Mouse (Mus musculus) neural tube, embryonic 15.5 days (tissue): ENCODE data around the gene Dvl3. TPM values are rescaled to one million over a fixed set of nuclear protein-coding genes. Genes with fewer than 3 reads are reported as not detected.

Source experiments
- ATAC-seq: fragments of 200-750 bp; cut with Nextera tagmentation; 2 replicates; pipeline ENCODE4 v1.8.0; 2017; ENCODE audit warnings: mild to moderate bottlenecking, moderate TSS enrichment, moderate library complexity; ENCODE audit not compliant: low FRiP score
- H3K27ac ChIP-seq: fragments of 300-500 bp; sonication (generic); replicated peaks from 2 replicates; pipeline ENCODE4 v1.5.1; 2015; ENCODE audit warnings: mild to moderate bottlenecking, inconsistent platforms
- H3K27me3 ChIP-seq: fragments of 300-500 bp; sonication (generic); replicated peaks from 2 replicates; pipeline ENCODE4 v1.6.1; 2015; ENCODE audit warnings: inconsistent platforms
- H3K36me3 ChIP-seq: fragments of 300-500 bp; sonication (generic); 2 replicates; pipeline ENCODE4 v1.6.1; 2015; ENCODE audit warnings: inconsistent platforms
- H3K4me1 ChIP-seq: fragments of 300-500 bp; sonication (generic); 2 replicates; pipeline ENCODE4 v1.6.1; 2015; ENCODE audit warnings: inconsistent platforms
- H3K4me2 ChIP-seq: fragments of 300-500 bp; sonication (generic); 2 replicates; pipeline ENCODE4 v1.6.1; 2015; ENCODE audit warnings: inconsistent platforms, mild to moderate bottlenecking, moderate library complexity
- H3K4me3 ChIP-seq: fragments of 300-500 bp; sonication (generic); replicated peaks from 2 replicates; pipeline ENCODE4 v1.5.1; 2015; ENCODE audit warnings: mild to moderate bottlenecking, inconsistent platforms
- H3K9ac ChIP-seq: fragments of 300-500 bp; sonication (generic); replicated peaks from 2 replicates; pipeline ENCODE4 v1.6.1; 2015; ENCODE audit warnings: mild to moderate bottlenecking, inconsistent platforms
- H3K9me3 ChIP-seq: fragments of 300-500 bp; sonication (generic); replicated peaks from 2 replicates; pipeline ENCODE4 v1.6.1; 2016; ENCODE audit warnings: inconsistent platforms
- WGBS: fragments of 180-500 bp; shearing (Covaris S2); methylation state at CpG from one replicate; pipeline ENCODE4 v1.1.7; 2015; ENCODE audit warnings: mixed read lengths; 5-methylcytosine and 5-hydroxymethylcytosine counted together
- polyA plus RNA-seq: library from polyadenylated mRNA; unstranded; fragments of >200 nt; fragmentation: Nextera tagmentation; extraction: Ambion mirVana; gene quantifications from 2 replicates; pipeline ENCODE4 v1.2.1, GENCODE M21; 2015

Dvl3 gene
- polyA plus RNA-seq, 1 experiment from 2014 or later, result 32.2 TPM

GRCm38 (mm10) chr16:20534617-20535295 is 18.0 kb downstream of the Dvl3 start:
- no peak overlapping the region; the same call in 1 of the 2 replicates for H3K4me3 ChIP-seq

DNA sequence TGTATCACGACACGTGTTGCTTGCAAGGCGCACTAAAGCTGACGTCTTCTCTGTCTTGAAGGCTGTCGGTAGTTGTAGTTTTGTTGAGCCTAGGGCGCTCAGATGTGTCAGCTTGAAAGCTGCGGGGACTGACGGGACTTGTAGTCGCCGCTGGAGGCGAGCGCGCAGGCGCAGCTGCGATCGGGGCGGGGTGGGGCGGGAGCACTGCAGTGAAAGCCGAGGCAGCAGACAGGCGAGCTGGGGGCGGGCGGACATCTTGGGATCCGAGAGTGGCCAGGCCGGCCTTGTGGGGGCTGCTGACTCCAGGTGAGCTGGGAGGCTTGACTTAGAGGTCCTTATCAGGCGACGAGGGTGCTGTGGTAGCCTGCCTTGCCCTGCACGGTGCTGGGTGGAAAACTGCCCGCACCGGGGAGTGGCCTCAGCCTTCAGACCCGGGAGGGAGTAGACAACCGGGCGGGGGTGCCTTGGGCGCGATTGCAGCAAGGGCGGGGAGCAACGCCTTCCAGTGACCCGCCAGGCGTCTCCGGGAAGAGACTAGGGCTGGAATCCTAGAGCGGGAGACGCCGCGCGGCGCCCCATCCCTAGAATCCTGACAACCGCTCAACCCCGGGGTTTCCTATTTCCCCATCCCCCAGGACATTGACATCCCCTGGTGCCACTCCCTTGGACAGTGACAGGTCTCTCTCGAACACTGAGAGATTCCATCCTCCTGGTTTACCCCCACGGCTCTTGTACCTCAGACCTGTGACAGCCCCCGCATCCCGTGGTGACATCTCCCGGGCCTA is 18.7 kb downstream of the Dvl3 start, which contains the start of gene Ap2m1:
Gene Ap2m1 (plus strand): TSS at position 183 of the 785 bp plus-strand sequence.
- peaks cover 31% of the 10 kb centered on the region for H3K4me1 ChIP-seq
- peak; percentile 97 for ATAC-seq
- WGBS, result under 1% methylated on average over 52 of the region's 52 CpGs
- H3K9me3 ChIP-seq, result no peaks in the 10 kb centered on the region
- H3K4me2 ChIP-seq, result peak within 1 kb of the TSS; percentile 82
- H3K27me3 ChIP-seq, result no peaks in the 10 kb centered on the region
- peak within 1 kb of the TSS; percentile 93 for H3K4me3 ChIP-seq
- H3K27ac ChIP-seq, result peak within 1 kb of the TSS; percentile 89
- peak within 1 kb of the TSS; percentile 99 for H3K9ac ChIP-seq
- H3K36me3 ChIP-seq, result peaks cover 55% of the 10 kb centered on the region

More at GRCm38 (mm10) chr16:20534617-20535295, 18.0 kb downstream of the Dvl3 start:
- no peaks in the 10 kb centered on the region for H3K9me3 ChIP-seq
- no peak overlapping the region for H3K27ac ChIP-seq
- no peak overlapping the region for H3K9ac ChIP-seq
- H3K27me3 ChIP-seq, result no peaks in the 10 kb centered on the region
- H3K4me2 ChIP-seq, result peak overlapping the region; percentile 36
- WGBS, result 46% methylated on average over 10 of the region's 10 CpGs
- no peak for ATAC-seq
- H3K36me3 ChIP-seq, result peaks cover 55% of the 10 kb centered on the region
- H3K4me1 ChIP-seq, result peaks cover 31% of the 10 kb centered on the region

GRCm38 (mm10) chr16:20536081-20536665 is 19.4 kb downstream of the Dvl3 start:
- no peak for ATAC-seq
- Histone ChIP-seq H3K9me3 (no peaks in the 10 kb centered on the region), H3K27ac (peak overlapping the region; percentile 89), H3K9ac (peak overlapping the region; percentile 99), H3K4me2 (peak overlapping the region; percentile 82), H3K27me3 (no peaks in the 10 kb centered on the region), H3K4me3 (peak overlapping the region; percentile 93), H3K4me1 (peaks cover 31% of the 10 kb centered on the region), H3K36me3 (peaks cover 55% of the 10 kb centered on the region)
- WGBS, result 33% methylated on average over 9 of the region's 9 CpGs

DNA sequence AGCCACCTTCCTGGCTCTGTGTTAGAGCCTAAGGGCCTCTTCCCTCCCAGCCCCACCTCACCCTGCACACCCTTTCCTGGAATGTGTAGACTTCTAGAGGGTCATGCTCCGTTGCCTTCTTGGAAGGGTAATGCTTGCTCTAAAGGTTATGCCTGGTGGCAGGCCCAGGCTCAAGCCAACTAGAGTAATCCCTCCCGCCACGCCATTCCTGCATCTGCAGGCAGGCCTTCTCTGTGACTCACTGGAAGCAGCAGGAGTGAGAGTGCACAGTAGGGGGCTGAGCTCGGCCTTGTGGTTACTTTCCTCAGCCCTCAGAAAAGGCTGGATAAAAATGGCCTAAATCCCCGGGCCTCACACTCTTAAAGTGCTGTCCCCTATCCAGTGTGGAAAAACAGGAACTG is 20.3 kb downstream of the Dvl3 start:
- no peak for ATAC-seq
- H3K4me3 ChIP-seq, result peak overlapping the region; percentile 93
- H3K9ac ChIP-seq, result peak overlapping the region; percentile 99
- no peaks in the 10 kb centered on the region for H3K27me3 ChIP-seq
- peaks cover 55% of the 10 kb centered on the region for H3K36me3 ChIP-seq
- no peak overlapping the region; the same call in 1 of the 2 replicates for H3K27ac ChIP-seq
- H3K4me2 ChIP-seq, result peak overlapping the region; percentile 82
- WGBS, result 32% methylated on average over 5 of the region's 5 CpGs
- peaks cover 31% of the 10 kb centered on the region for H3K4me1 ChIP-seq
- H3K9me3 ChIP-seq, result no peaks in the 10 kb centered on the region

DNA sequence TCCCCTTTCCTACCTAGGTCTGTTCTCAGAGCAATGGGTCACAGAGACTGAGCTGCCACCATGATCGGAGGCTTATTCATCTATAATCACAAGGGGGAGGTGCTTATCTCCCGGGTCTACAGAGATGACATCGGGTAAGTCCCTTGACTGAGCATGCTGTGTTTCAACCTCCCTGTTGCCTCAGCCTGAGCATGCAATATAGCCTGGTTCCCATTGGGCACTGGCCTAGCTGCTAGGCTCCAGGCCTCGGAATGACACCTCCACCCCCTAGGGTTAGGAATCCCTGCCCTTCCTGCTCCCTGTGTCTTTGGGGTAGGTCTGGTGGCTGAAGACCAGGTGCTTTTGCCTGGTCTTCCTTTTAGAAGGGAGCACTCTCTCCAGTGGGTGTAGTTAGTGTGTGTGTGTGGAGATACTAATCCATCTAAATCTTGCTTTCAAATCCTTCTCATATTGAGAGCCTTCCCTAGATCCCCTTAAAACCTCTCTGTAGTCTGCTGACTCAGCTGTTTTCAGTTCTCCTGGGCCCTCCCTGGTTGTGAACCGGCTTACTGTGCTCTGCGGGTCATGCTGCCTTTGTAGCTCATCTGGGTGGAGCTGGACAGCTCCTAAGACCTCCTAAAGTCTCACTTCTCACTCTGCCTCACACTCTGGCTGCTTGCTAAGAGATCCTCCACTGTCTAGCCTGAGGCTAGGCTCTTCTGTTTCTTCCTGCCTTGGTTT is 21.0 kb downstream of the Dvl3 start:
- Histone ChIP-seq H3K9me3 (no peaks in the 10 kb centered on the region), H3K4me1 (peaks cover 31% of the 10 kb centered on the region), H3K27ac (no peak overlapping the region), H3K4me3 (peak overlapping the region; percentile 93), H3K9ac (peak overlapping the region; percentile 99), H3K27me3 (no peaks in the 10 kb centered on the region), H3K4me2 (peak overlapping the region; percentile 82), H3K36me3 (peaks cover 58% of the 10 kb centered on the region)
- no peak for ATAC-seq
- 49% methylated on average over 6 of the region's 6 CpGs for WGBS

- Histone ChIP-seq H3K9me3 (no peaks in the 10 kb centered on the region), H3K4me2 (no peak overlapping the region), H3K4me1 (peaks cover 31% of the 10 kb centered on the region), H3K27ac (no peak overlapping the region), H3K27me3 (no peaks in the 10 kb centered on the region), H3K36me3 (peaks cover 64% of the 10 kb centered on the region), H3K9ac (no peak overlapping the region), H3K4me3 (no peak overlapping the region)
- ATAC-seq, result no peak
- WGBS, result 83% methylated on average over 3 of the region's 3 CpGs
Measured at GRCm38 (mm10) chr16:20539649-20540048, 22.9 kb downstream of the Dvl3 start.

DNA sequence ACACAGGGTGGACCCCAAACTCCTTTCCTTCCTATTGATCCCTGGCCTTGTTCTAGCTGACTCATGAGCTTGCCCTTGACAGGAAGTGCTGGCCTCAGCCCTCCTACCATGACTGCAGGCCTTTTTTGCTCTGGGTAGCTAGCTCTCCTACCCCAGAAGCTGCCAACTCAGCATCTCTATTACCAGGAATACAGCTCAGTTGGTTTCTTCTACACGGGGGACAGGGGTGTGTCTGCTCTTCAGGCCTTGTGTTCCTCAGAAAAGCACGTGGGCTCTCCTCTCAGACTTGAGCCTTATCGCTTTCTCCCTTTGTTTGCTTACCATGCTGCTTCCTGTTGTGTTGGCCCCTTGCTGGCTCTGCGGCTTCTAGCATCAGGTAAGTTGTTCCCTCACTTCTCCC is 23.7 kb downstream of the Dvl3 start:
- H3K4me1 ChIP-seq, result peaks cover 31% of the 10 kb centered on the region
- 89% methylated on average over 4 of the region's 4 CpGs for WGBS
- no peaks in the 10 kb centered on the region for H3K9me3 ChIP-seq
- peaks cover 71% of the 10 kb centered on the region for H3K36me3 ChIP-seq
- H3K27ac ChIP-seq, result no peak overlapping the region
- H3K27me3 ChIP-seq, result no peaks in the 10 kb centered on the region
- ATAC-seq, result no peak
- H3K9ac ChIP-seq, result no peak overlapping the region
- no peak overlapping the region for H3K4me2 ChIP-seq
- H3K4me3 ChIP-seq, result no peak overlapping the region

DNA sequence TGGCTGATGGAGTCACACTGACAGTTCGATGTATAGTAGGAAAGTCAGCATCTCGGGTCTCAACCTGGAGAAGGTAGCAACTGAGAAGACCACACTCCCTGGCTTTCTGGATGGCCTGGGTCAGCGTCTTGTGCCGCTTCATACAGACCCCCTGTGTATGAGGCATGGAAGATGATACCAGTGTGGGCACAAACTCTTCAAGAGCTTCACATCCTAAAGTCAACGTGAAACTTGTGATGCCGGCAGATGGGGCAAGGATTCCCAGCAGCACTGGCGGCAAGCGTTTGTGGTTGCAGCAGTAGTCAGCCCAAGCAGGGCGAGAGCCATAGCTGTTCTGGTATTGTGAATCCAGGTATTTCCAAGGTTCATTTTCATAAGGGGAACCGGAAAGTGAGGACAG is 28.9 kb downstream of the Dvl3 start:
- no peak overlapping the region for H3K4me2 ChIP-seq
- H3K27ac ChIP-seq, result no peak overlapping the region
- no peaks in the 10 kb centered on the region for H3K9me3 ChIP-seq
- 95% methylated on average over 10 of the region's 10 CpGs for WGBS
- H3K36me3 ChIP-seq, result peaks cover 58% of the 10 kb centered on the region
- no peak for ATAC-seq
- H3K4me1 ChIP-seq, result peaks cover 23% of the 10 kb centered on the region
- no peak overlapping the region for H3K4me3 ChIP-seq
- H3K9ac ChIP-seq, result no peak overlapping the region
- H3K27me3 ChIP-seq, result no peaks in the 10 kb centered on the region

- Histone ChIP-seq H3K27me3 (no peaks in the 10 kb centered on the region), H3K4me2 (peak overlapping the region; percentile 84), H3K36me3 (peaks cover 57% of the 10 kb centered on the region), H3K9ac (no peak overlapping the region; the same call in 1 of the 2 replicates), H3K27ac (peak overlapping the region; percentile 79), H3K4me3 (peak overlapping the region; percentile 89), H3K9me3 (no peaks in the 10 kb centered on the region), H3K4me1 (peaks cover 23% of the 10 kb centered on the region)
- no peak for ATAC-seq
- WGBS, result 56% methylated on average over 5 of the region's 5 CpGs
Measured at GRCm38 (mm10) chr16:20547423-20547822, 30.6 kb downstream of the Dvl3 start.

- H3K27me3 ChIP-seq, result no peaks in the 10 kb centered on the region
- peak within 1 kb of the TSS; percentile 93 for H3K9ac ChIP-seq
- no peaks in the 10 kb centered on the region for H3K9me3 ChIP-seq
- ATAC-seq, result peak; percentile 98
- H3K27ac ChIP-seq, result peak within 1 kb of the TSS; percentile 79
- H3K4me2 ChIP-seq, result peak within 1 kb of the TSS; percentile 84
- H3K4me1 ChIP-seq, result peaks cover 23% of the 10 kb centered on the region
- peaks cover 59% of the 10 kb centered on the region for H3K36me3 ChIP-seq
- WGBS, result under 1% methylated on average over 56 of the region's 56 CpGs
- H3K4me3 ChIP-seq, result peak within 1 kb of the TSS; percentile 89
Measured at GRCm38 (mm10) chr16:20548096-20548948, 31.5 kb downstream of the Dvl3 start, which contains the start of gene Abcf3. Gene Abcf3 (plus strand): TSS chr16:20548577.
